Mouse (Mus musculus) lung, embryonic 15.5 days (tissue): ENCODE measurements around the gene Gm6509. TPM values are rescaled to one million over a fixed set of nuclear protein-coding genes. Genes with fewer than 3 reads are reported as not detected.
"Not testable (repeated sequence)": the region's sequence is repeated elsewhere in the genome, so short reads cannot be mapped to it uniquely, and the experiment has no call there.

Experiments
- ATAC-seq: fragments of 200-750 bp; cut with Nextera tagmentation; 2 replicates; pipeline ENCODE4 v1.8.0; 2017; ENCODE audit warnings: moderate number of reproducible peaks, borderline replicate concordance; ENCODE audit not compliant: low FRiP score, low TSS enrichment; ENCODE audit errors: extremely low read depth
- H3K27ac ChIP-seq: fragments of 300-500 bp; sonication (generic); 2 replicates; pipeline ENCODE4 v1.5.1; 2015; ENCODE audit warnings: moderate library complexity, mild to moderate bottlenecking, inconsistent platforms
- H3K27me3 ChIP-seq: fragments of 300-500 bp; sonication (generic); 2 replicates; pipeline ENCODE4 v1.6.1; 2015; ENCODE audit warnings: inconsistent platforms
- H3K36me3 ChIP-seq: fragments of 300-500 bp; sonication (generic); 2 replicates; pipeline ENCODE4 v1.6.1; 2015; ENCODE audit warnings: inconsistent platforms
- H3K4me1 ChIP-seq: fragments of 300-500 bp; sonication (generic); 2 replicates; pipeline ENCODE4 v1.6.1; 2015; ENCODE audit warnings: inconsistent platforms
- H3K4me2 ChIP-seq: fragments of 300-500 bp; sonication (generic); 2 replicates; pipeline ENCODE4 v1.6.1; 2015; ENCODE audit warnings: inconsistent platforms, mild to moderate bottlenecking, moderate library complexity
- H3K4me3 ChIP-seq: fragments of 300-500 bp; sonication (generic); 2 replicates; pipeline ENCODE4 v1.5.1; 2015; ENCODE audit warnings: mild to moderate bottlenecking, inconsistent platforms
- H3K9ac ChIP-seq: fragments of 300-500 bp; sonication (generic); 2 replicates; pipeline ENCODE4 v1.6.1; 2015; ENCODE audit warnings: inconsistent platforms
- H3K9me3 ChIP-seq: fragments of 300-500 bp; sonication (generic); 2 replicates; pipeline ENCODE4 v1.6.1; 2016; ENCODE audit warnings: inconsistent platforms
- WGBS: fragments of 180-500 bp; shearing (Covaris S2); methylation state at CpG from one replicate; pipeline ENCODE4 v1.1.7; 2015; 5-methylcytosine and 5-hydroxymethylcytosine counted together
- polyA plus RNA-seq: library from polyadenylated mRNA; unstranded; fragments of >200 nt; fragmentation: Nextera tagmentation; extraction: Ambion mirVana; gene quantifications from 2 replicates; pipeline ENCODE4 v1.2.1, GENCODE M21; 2015

The Gm6509 gene
- polyA plus RNA-seq, result not detected in 2 replicates

GRCm38 (mm10) chr5:94623679-94624078 is at the start of gene Gm6509:
Gene Gm6509, plus strand, starts transcription at chr5:94623979.
- H3K27ac ChIP-seq, H3K4me2 ChIP-seq, H3K36me3 ChIP-seq, H3K27me3 ChIP-seq, H3K4me3 ChIP-seq, H3K9ac ChIP-seq, ATAC-seq, H3K4me1 ChIP-seq, H3K9me3 ChIP-seq: not testable (repeated sequence)
- WGBS, result no CpG with 5 or more reads among the region's 2 CpGs

DNA sequence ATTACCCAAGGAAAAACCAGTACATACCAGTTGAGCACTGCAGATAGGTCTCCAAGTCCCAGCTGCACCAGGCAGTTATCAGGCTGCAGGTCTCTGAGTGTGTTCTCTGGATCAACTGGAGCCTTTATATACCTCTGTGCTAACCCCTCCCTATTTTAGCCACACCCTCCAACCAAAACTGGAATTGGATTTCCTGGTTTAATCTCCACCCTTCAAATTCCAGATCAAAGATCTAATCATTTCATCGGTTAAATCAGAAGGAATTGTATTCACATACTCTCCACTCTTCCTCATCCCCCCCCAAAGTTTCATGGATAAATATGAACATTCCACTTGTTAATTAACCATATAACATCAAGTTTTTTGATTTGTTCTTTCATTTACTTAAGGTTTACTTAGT is 7.5 kb upstream of the Gm6509 start, which contains the start of gene Gm3147:
Gene Gm3147, minus strand, starts transcription at position 101 of the 400 bp plus-strand sequence.
- not testable (repeated sequence) for H3K9ac ChIP-seq, H3K27ac ChIP-seq, ATAC-seq, H3K36me3 ChIP-seq, H3K4me1 ChIP-seq, H3K4me3 ChIP-seq, H3K27me3 ChIP-seq, H3K4me2 ChIP-seq, H3K9me3 ChIP-seq
- no CpG with 5 or more reads among the region's 1 CpGs for WGBS

DNA sequence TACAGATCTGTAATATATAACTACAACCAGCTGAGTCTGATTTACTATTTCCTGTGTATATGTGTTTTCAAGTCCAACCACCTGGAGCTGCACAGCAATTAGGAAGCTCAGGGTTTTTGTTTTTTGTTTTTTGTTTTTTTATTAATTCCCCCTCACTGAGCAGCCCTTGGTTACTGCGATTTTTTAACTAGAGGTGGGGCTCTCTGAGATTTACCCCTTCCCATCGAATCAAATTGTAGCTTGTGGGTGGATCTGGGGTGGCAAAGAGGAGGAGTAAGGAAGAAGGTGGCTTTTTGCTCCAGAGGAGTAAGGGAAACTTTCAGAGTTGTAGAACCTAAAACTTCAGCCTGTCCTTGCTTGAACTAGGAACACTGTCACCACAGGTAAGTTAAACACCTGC is 24.3 kb downstream of the Gm6509 start, which contains the start of gene Gm6205:
Gene Gm6205, plus strand, starts transcription at position 301 of the 400 bp plus-strand sequence.
- H3K4me1 ChIP-seq, H3K27me3 ChIP-seq, H3K9me3 ChIP-seq, H3K9ac ChIP-seq, H3K36me3 ChIP-seq, H3K4me2 ChIP-seq, ATAC-seq, H3K27ac ChIP-seq, H3K4me3 ChIP-seq: not testable (repeated sequence)
- WGBS, result no CpG with 5 or more reads among the region's 2 CpGs

Other genes starting within 250 kb of the Gm6509 start
- not detected in 2 replicates for gene Gm7682, start 178.2 kb upstream of the Gm6509 start, polyA plus RNA-seq
- gene Gm3139, start 97.7 kb upstream of the Gm6509 start, polyA plus RNA-seq, result not detected in 2 replicates
- gene Gm3147, start 7.6 kb upstream of the Gm6509 start, polyA plus RNA-seq, result not detected in 2 replicates
- not detected in 2 replicates for gene Gm6205, start 24.4 kb downstream of the Gm6509 start, polyA plus RNA-seq
- gene Gm3183, start 241.5 kb downstream of the Gm6509 start, polyA plus RNA-seq, result not detected in 2 replicates